Mouse (Mus musculus): ENCODE data around the gene Ttll11. TPM values are rescaled to one million over a fixed set of nuclear protein-coding genes. Genes with fewer than 3 reads are reported as not detected.
A peak's percentile ranks its signal among the peaks of the same experiment; 100 is the strongest.

The Ttll11 gene
- total RNA-seq, 2 experiments from 2014 or later = 25.7 to 26.5 TPM

- intact Hi-C loops (cut with DNase I) = no loop called here
- no peak for DNase-seq (ENCODE audit: low spot score in 2 of 2)
Measured at GRCm38 (mm10) chr2:35751781-35752505, 227.8 kb downstream of the Ttll11 start.

DNA sequence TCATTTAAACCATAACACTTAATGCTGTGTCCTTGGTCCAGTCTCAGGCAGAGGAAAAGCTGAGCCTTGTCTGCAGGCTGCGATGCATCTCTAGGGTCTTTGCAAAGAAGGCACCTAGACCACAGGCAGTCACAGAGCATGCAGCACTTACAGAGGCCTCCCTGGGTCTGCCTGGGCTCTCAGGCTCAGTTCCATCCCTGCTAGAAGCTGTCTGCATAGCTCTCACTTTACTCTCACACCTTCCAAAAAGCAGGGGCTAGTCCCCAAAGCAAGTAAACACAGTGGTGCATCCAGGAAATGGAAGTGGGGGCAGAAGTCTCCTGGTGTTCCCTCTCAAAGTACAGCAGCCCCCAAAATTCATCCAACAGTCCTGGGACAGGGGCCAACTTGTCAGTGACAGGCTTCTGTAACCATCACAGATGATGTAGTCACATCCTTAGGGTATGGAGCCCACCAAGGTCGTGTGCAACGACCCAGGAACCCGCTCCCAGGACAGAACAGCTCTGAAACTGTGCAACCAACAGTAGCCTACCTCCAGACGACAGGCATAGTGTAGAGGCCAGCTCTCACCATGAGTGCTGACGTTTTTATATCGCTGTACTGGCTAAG, 229.1 kb downstream of the Ttll11 start:
- DNase-seq (ENCODE audit: low spot score in 2 of 2) = no peak
- intact Hi-C loops (cut with DNase I) = no loop called here

GRCm38 (mm10) chr2:35747371-35748035, 232.2 kb downstream of the Ttll11 start:
- intact Hi-C loops (cut with DNase I) = no loop called here
- DNase-seq (ENCODE audit: low spot score in 2 of 2) = no peak

DNA sequence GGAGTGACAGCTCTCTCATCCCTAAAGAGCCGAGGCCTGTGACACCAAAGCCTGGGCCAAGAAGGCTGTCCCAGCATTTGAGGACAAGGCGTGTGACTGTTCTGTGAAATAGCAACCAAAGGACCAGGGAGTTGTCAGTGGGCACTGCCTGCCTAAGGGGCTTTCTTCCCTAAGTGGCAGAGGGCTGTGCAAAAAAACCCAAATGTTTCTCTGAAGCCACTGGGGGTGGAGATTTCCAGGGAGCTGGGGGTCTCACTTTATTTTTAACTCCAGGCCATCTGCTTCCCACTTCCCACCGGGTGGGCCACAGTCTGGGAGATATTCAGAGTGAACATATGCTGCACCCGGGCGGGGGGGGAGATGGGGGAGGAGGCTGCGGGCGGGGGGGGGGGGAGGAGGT, 233.1 kb downstream of the Ttll11 start:
- intact Hi-C loops (cut with DNase I) = no loop called here
- DNase-seq (ENCODE audit: low spot score in 2 of 2) = peak in 1 of 2 experiments; percentile 45

GRCm38 (mm10) chr2:35745876-35746275, 233.8 kb downstream of the Ttll11 start:
- intact Hi-C loops (cut with DNase I) = no loop called here
- no peak for DNase-seq (ENCODE audit: low spot score in 2 of 2)

DNA sequence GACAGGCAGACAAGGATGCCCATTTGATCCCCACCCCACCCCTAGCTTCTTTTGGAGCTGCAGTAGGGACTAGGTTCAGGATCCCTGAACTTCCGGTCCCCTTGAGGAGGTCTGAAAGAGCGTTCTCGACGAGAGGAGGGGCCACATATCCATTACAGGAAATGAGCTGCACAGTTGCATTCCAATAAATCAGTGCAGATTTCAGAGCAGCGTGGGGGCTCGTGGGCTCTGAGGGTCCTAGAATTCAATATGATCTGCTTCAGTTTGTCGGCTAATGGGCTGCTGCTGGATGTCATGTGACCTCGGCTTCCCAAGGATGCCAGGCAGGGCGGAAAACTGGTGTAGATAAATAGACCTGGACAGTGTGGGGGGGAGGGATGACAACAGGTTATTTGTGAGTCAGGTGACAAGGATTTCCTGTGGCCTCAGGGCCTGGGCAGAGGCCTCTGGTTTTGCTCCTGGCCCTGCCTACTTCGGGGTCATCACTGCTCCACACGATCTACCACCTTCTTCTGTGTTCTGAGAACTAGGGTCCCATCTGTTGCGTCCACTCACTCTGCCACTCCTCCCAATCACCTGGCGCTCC, 240.0 kb downstream of the Ttll11 start:
- no peak for DNase-seq (ENCODE audit: low spot score in 2 of 2)
- intact Hi-C loops (cut with DNase I) = no loop called here

GRCm38 (mm10) chr2:35737467-35738027, 242.2 kb downstream of the Ttll11 start:
- intact Hi-C loops (cut with DNase I) = no loop called here
- DNase-seq (ENCODE audit: low spot score in 2 of 2) = no peak

DNA sequence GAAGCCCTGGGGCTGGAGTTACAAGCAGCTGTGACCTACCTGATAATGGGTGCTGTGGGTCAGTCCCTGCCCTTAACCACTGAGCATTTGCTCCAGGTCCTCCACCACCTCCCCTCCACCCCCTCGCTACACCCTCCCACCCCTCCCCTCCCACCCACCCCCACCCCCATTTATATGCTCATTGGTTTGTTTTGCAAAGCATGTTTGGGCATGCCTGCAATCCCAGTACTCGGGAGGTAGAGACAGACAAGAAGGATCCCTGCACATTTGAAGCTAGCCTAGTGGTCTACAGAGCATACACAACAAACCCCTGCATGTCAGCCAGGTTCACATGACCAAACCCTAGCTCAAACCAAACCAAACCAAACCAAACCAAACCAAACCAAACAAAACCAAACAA, 243.7 kb downstream of the Ttll11 start:
- DNase-seq (ENCODE audit: low spot score in 2 of 2) = no peak
- intact Hi-C loops (cut with DNase I) = no loop called here

DNA sequence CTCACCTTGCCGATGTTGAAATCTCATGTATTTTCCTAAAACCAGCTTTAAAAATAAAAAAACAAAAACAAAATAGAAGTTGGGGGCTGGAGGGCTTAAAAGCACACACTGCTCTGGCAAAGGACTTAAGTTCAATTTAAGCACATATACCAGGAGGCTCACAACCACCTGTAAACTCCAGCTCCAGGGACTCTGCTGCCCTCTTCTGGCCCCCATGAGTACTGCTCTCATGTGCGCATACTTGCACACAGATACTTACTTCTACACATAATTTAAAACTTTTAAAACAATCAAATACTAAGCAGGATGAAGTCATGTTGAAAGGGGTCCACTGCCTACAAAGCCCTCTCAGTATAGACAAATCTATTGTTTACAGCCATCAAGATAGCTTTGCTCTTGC, 244.7 kb downstream of the Ttll11 start:
- DNase-seq (ENCODE audit: low spot score in 2 of 2) = no peak
- intact Hi-C loops (cut with DNase I) = no loop called here

DNA sequence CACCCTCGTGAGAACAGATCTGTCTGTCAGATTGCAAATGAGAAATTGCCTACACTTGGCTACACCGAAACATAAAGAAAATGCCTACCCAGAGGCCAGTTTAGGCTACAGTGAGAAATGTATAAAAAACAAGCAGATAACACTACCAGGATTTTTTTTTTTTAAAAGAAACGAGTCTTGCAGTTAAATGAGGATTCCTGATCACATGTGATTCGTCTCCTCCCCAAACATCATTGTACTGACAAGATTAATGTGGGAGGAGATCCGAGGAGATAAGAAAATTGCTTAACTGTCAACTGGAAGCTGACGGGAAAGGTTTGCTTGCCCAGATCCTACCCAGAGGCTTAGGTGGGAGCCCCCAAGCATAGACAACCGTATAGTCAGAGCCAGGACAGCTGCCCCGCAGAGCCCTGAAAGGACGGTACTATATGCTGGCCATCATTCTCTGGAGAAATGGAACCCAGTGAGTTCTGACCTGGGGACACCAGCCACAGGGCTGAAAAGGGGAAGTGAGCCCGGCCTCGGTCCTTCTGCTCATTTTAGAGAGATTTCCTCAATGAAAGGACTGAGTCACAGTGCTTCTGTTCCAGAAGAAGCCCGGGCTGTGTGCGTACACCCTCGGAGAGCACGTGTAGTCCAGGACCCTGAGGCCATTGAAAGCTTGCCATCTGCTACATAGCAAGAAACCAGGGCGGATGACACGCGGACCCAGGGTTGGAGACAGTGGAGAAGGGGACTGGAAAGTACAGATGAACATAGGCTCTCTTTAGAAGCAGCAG, 247.9 kb downstream of the Ttll11 start:
- no peak for DNase-seq (ENCODE audit: low spot score in 2 of 2)
- intact Hi-C loops (cut with DNase I) = loop anchor here (5.0 kb wide), 1 partner anchor 80 kb away; no protein-coding TSS in a partner anchor

GRCm38 (mm10) chr2:35729077-35730065, 250.3 kb downstream of the Ttll11 start:
- no peak for DNase-seq (ENCODE audit: low spot score in 2 of 2)
- intact Hi-C loops (cut with DNase I) = loop anchor here (5.0 kb wide), 2 partner anchors 67 to 77 kb away; no protein-coding TSS in a partner anchor

DNA sequence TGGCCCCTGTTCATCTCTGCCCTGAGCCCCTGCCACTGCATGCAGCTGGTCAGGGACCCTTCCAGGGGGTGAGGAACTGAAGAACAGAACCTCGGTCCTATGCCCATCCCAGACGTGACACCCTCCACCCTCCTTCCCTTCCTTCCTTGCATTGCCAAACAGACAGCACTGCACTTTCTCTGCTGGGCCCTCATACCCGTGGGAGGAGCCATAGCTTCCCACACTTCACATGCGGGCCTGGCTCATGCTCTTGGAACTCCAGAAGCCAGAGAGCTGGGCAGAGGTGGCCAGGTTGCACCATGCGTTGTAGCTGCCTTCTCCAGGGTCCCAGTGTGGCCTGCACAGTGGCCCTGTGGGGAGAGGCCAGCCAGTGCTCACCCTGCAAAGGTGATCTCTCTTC, 251.1 kb downstream of the Ttll11 start:
- DNase-seq (ENCODE audit: low spot score in 2 of 2) = no peak
- intact Hi-C loops (cut with DNase I) = loop anchor here (5.0 kb wide), 1 partner anchor 66 kb away; no protein-coding TSS in a partner anchor

- intact Hi-C loops (cut with DNase I) = no loop called here
- no peak for DNase-seq (ENCODE audit: low spot score in 2 of 2)
Measured at GRCm38 (mm10) chr2:35723691-35724090, 256.0 kb downstream of the Ttll11 start.

- intact Hi-C loops (cut with DNase I) = no loop called here
- no peak for DNase-seq (ENCODE audit: low spot score in 2 of 2)
Measured at GRCm38 (mm10) chr2:35723267-35723666, 256.4 kb downstream of the Ttll11 start.

- no peak for DNase-seq (ENCODE audit: low spot score in 2 of 2)
- intact Hi-C loops (cut with DNase I) = no loop called here
Measured at GRCm38 (mm10) chr2:35722821-35723220, 256.9 kb downstream of the Ttll11 start.

DNA sequence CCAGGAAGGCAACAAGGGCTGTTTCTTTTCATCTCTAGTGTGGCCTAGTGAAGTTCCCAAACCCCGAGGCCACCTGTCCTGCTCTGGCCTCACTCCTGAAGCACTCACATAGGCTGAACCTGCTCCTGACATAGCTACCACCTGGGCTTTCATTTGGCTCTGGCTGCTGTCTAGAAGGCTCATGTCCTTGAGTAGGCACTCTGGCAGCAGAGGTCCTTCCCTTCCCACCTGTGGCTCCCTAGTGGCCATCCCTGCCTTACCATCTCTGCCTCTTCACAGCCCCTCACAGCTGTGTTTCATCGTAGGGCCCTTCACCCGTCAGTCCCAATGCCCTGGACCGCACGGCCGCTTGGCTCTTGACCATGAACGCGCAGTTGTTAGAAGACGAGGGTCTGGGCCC, 258.8 kb downstream of the Ttll11 start:
- DNase-seq (ENCODE audit: low spot score in 2 of 2) = no peak
- intact Hi-C loops (cut with DNase I) = no loop called here

GRCm38 (mm10) chr2:35720550-35720949, 259.2 kb downstream of the Ttll11 start:
- no peak for DNase-seq (ENCODE audit: low spot score in 2 of 2)
- intact Hi-C loops (cut with DNase I) = no loop called here

DNA sequence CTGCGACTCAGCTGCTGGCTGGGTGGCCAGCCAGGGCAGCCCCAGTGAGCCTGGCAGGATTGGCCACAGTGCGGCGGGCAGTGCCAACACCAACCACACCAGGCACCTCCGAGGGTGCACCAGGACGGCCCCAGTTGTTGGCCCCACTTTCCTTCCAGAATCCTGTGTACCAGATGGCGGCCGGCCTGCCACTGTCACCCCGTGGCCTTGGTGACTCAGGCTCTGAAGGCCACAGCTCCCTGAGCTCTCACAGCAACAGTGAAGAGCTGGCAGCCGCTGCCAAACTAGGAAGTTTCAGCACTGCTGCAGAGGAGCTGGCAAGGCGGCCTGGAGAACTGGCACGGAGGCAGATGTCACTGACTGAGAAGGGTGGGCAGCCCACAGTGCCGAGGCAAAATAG, 259.6 kb downstream of the Ttll11 start:
- intact Hi-C loops (cut with DNase I) = no loop called here

More for the DNA sequence above, 259.6 kb downstream of the Ttll11 start:
- peak in 1 of 2 experiments; percentile 48 for DNase-seq (ENCODE audit: low spot score in 2 of 2)
